Mouse (Mus musculus): ENCODE measurements around the gene Med28.
A peak's percentile ranks its signal among the peaks of the same experiment; 100 is the strongest.

Med28 gene

GRCm38 (mm10) chr5:45512908-45513307 lies 7.1 kb upstream of the Med28 start:
- DNase-seq (ENCODE audit: inconsistent ontology term) = no peak

- no peak for DNase-seq (ENCODE audit: inconsistent ontology term)
These were observed 6.5 kb upstream of the Med28 start for GRCm38 (mm10) chr5:45513511-45513910.

- DNase-seq (ENCODE audit: inconsistent ontology term) = no peak
These were observed 5.4 kb upstream of the Med28 start for GRCm38 (mm10) chr5:45514599-45514998.

DNA sequence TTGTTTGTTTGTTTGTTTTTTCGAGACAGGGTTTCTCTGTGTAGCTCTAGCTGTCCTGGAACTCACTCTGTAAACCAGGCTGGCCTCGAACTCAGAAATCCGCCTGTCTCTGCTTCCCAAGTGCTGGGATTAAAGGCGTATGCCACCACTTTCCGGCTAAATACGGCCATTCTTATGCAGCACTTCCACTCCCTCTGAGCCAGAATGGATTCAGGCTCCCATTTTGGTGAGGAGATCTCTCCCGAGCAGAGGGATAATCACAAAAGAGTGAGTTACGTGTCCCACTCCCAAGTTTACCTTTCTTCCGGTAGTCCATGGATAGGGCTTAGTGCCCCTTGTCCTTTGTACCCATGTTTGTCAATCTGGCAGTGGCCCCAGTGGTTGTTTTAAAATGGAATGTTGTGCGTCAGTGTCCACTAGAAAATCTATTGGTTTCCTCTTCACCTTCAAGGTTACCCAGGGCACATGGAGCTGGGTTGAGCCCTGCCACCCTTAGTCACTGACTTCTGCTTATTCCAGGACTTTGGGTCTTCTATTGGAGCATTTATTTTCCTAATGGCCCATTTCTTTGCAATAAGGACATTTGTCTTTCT lies 4.8 kb upstream of the Med28 start:
- DNase-seq (ENCODE audit: inconsistent ontology term) = no peak

DNA sequence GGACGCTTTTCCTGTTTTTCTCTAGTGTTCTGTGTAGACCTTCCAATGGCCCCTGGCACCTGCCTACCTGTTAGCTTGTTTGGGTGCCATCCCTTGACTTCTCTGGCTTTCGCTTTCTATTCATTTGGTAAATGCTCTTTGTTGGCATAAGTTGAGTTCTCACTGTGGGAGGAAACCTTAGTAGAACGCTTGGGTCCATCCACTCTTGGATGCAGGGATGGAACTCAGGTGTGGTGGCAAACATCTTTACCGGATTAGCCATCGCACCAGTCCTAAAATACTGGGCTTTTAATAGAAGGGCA lies 731 bp downstream of the Med28 start:
- DNase-seq (ENCODE audit: inconsistent ontology term) = no peak

DNA sequence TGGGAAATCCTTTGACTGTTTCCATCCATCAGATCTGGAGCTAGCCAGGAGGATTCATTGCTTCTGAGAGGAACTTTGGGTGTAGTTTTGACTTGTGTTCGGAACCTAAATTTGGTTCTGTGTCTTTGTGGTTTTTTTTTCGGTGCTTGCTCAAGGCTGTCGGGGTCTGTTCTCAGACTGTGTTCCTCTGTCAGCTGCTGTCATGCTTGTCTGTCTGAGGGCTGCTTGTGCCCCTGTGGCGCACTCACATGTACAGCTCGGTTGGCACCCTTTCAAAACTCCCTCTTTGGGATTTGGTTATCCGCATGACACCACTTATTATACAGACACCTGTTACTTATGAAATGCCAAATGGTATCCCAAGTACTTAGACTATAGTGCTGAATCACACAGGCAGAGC lies 1.6 kb downstream of the Med28 start:
- DNase-seq (ENCODE audit: inconsistent ontology term) = no peak

DNA sequence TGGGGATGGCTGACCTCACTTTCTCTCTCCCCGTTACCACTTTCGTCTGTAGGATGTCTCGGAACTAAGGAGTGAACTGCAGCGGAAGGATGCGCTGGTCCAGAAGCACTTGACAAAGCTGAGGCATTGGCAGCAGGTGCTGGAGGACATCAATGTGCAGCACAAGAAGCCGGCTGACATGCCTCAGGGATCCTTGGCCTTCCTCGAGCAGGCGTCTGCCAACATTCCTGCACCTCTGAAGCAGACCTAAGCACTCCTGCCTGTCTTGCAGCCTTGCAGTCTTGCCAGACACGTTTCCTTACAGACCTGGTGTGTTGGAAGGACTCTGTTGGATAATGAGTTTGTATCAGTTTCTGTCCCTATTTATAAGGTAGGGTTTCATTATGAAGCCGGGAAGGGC lies 5.1 kb downstream of the Med28 start:
- DNase-seq (ENCODE audit: inconsistent ontology term) = no peak

- DNase-seq (ENCODE audit: inconsistent ontology term) = no peak
These were observed 6.3 kb downstream of the Med28 start for GRCm38 (mm10) chr5:45526338-45526737.

GRCm38 (mm10) chr5:45529696-45530095 lies 9.7 kb downstream of the Med28 start:
- no peak for DNase-seq (ENCODE audit: inconsistent ontology term)

DNA sequence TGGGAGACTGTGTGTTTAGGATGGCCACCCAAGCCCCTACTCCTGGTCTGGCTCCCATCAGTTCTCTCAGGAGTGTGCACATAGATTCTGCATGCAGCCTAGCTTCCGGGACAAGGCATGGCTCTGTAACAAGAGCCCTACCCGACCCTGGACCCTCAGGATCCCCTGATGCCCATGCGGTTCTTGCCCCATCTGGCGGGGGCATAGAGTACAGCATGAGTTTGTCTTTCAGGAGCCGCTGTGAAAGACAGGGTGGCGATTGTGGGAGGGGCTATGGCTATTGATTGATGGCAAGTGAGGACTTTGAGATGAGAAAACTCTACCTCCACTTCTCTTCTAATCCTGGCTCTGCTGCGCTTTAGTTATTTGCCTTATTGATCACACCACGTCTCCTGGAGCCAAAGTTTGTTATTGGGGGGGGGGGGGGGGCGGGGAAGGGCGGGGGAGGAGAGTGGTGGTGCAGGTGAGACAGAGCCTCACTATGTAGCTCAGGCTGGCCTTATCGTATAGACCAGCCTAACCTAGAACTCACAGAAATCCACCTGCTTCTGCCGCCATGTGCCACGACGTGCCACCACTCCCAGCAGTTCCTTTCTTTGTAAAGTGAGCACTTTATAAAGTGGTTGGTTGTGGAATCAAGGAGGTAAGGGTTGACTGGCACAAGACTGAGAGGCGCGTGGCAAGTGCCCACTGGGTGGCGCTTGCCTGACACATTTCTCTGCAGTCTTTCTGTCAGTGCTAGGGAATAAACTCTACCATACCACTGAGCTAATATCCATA lies 14.5 kb downstream of the Med28 start:
- peak; percentile 60 for DNase-seq (ENCODE audit: inconsistent ontology term)

DNA sequence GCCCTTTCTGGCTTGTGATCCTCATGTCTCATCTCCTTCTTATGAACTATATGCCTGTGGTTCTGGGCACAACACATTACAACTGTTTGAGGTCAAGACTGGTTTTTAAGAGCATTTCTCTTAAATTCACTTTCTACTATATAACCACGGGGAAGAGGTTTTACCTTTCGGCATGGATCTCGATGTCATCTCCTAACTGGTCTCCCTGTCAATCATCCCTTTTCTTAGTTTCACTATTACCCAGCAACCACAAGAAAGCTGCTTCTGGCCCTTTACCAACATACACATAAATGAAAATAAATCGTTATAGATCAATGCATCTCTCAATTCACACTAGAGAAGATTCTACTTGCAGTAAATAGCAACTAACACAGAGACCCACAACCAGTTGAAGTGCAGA lies 15.1 kb downstream of the Med28 start:
- no peak for DNase-seq (ENCODE audit: inconsistent ontology term)

GRCm38 (mm10) chr5:45539502-45539901 lies 19.5 kb downstream of the Med28 start:
- no peak for DNase-seq (ENCODE audit: inconsistent ontology term)

GRCm38 (mm10) chr5:45543374-45543773 lies 23.3 kb downstream of the Med28 start:
- DNase-seq (ENCODE audit: inconsistent ontology term) = peak; percentile 47

DNA sequence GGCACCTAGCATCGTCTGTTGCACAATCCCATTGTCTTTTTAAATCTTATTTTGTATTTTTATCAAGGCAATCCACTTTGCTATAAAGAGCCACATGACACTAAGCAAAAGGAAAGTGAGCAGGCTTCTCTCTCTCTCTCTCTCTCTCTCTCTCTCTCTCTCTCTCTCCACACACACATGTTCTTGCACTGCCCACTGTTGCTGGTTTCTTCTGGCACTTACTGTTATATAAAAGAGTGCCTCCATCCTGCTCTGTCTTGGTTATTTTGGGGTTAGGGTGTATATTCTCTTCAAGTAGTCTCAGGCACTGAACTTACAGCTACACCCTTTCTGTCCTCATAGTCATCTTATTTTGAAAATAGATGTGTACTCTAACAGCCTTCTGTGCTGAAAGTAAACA lies 29.6 kb downstream of the Med28 start:
- no peak for DNase-seq (ENCODE audit: inconsistent ontology term)

GRCm38 (mm10) chr5:45564054-45564453 lies 44.0 kb downstream of the Med28 start:
- no peak for DNase-seq (ENCODE audit: inconsistent ontology term)

- peak; percentile 77 for DNase-seq (ENCODE audit: inconsistent ontology term)
These were observed 45.8 kb downstream of the Med28 start for GRCm38 (mm10) chr5:45565829-45566228.

- no peak for DNase-seq (ENCODE audit: inconsistent ontology term)
These were observed 52.8 kb downstream of the Med28 start for GRCm38 (mm10) chr5:45572816-45573215.

- no peak for DNase-seq (ENCODE audit: inconsistent ontology term)
These were observed 56.7 kb downstream of the Med28 start for GRCm38 (mm10) chr5:45576716-45577115.

GRCm38 (mm10) chr5:45577376-45577775 lies 57.3 kb downstream of the Med28 start:
- DNase-seq (ENCODE audit: inconsistent ontology term) = no peak
